Mouse (Mus musculus): ENCODE data around the gene Polr3h. TPM values are rescaled to one million over a fixed set of nuclear protein-coding genes. Genes with fewer than 3 reads are reported as not detected.
"Not testable (repeated sequence)": the region's sequence is repeated elsewhere in the genome, so short reads cannot be mapped to it uniquely, and the experiment has no call there.

Gene Polr3h
- polyA plus RNA-seq, 1 experiment from 2014 or later, result 57.0 TPM

DNA sequence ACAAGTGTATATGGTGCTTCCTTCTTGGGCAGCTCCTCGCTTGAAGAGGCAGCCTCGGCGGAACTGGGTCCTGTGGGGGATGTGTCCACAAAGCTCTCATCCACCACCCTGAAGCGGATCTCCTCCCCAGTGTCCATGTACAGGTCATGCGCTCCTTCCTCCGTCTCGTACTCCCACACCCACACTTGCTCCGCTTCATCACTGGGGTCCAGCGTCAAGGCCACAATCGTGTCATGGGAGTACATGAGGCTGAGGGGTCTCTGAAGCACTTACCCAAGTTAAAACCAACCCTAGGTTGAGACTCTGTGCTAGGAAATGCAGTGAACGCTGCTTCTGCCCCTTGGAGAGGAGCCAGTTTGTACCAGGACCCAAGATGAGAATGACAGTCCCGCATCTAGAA lies 8.8 kb downstream of the Polr3h start:
- H3K36me3 ChIP-seq (replicated peaks; ENCODE audit: insufficient read depth, low read length), result peaks cover 52% of the 10 kb centered on the region

DNA sequence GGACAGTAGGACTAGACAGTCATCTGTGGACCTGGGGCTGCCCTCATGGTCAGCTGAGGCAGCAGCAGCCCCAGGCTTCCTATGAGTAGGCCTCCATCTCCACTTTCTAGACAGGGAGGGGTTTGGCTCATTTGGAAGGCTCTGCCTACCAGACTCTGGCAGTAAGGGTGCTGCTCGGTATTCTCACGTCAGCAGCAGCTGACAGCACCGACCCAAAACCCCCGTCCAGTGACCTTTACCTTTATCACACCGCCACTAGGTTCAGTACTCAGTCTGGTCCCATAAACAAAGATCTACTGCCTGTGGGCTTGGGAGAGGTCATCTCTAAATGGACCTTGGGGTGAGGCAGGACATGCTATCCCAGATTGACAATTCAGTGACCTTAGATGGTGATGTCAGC lies 10.4 kb downstream of the Polr3h start:
- H3K9me3 ChIP-seq (ENCODE audit: low read length), result no peaks in the 10 kb centered on the region
- ATAC-seq (peak; percentile 18; the same call in 1 of the 2 replicates), DNase-seq (no peak)
- no peak overlapping the region for H3K27ac ChIP-seq (ENCODE audit: low read depth)
- H3K36me3 ChIP-seq (replicated peaks; ENCODE audit: insufficient read depth, low read length), result peaks cover 63% of the 10 kb centered on the region
- no peak overlapping the region for H3K4me3 ChIP-seq (ENCODE audit: low read depth, low read length)
- H3K4me2 ChIP-seq (ENCODE audit: low read depth, low read length), result no peak overlapping the region
- no peak overlapping the region for H3K9ac ChIP-seq (replicated peaks)
- peaks cover 5% of the 10 kb centered on the region; the same call in 1 of the 2 replicates for H3K4me1 ChIP-seq (ENCODE audit: insufficient read depth)
- H3K27me3 ChIP-seq (ENCODE audit: insufficient read depth, low read length), result no peaks in the 10 kb centered on the region
- TF ChIP-seq CTCF (IDR thresholded peaks at IDR 0.05; ENCODE audit: low read depth) (no peak), EP300 (IDR thresholded peaks at IDR 0.05; ENCODE audit: low read depth) (no peak)
- WGBS (ENCODE audit: insufficient replicate concordance), result 76% methylated on average over 5 of the region's 5 CpGs

More for the DNA sequence above, 8.8 kb downstream of the Polr3h start:
- no peak overlapping the region for H3K9ac ChIP-seq (replicated peaks)
- H3K4me1 ChIP-seq (ENCODE audit: insufficient read depth), result peaks cover 5% of the 10 kb centered on the region; the same call in 1 of the 2 replicates
- 86% methylated on average over 12 of the region's 12 CpGs for WGBS (ENCODE audit: insufficient replicate concordance)
- ATAC-seq (no peak), DNase-seq (no peak)
- no peaks in the 10 kb centered on the region for H3K9me3 ChIP-seq (ENCODE audit: low read length)
- H3K4me3 ChIP-seq (ENCODE audit: low read depth, low read length), result no peak overlapping the region
- H3K27ac ChIP-seq (ENCODE audit: low read depth), result no peak overlapping the region
- no peaks in the 10 kb centered on the region for H3K27me3 ChIP-seq (ENCODE audit: insufficient read depth, low read length)
- no peak for TF ChIP-seq EP300 (IDR thresholded peaks at IDR 0.05; ENCODE audit: low read depth)
- TF ChIP-seq CTCF (IDR thresholded peaks at IDR 0.05; ENCODE audit: low read depth), result no peak
- no peak overlapping the region for H3K4me2 ChIP-seq (ENCODE audit: low read depth, low read length)

DNA sequence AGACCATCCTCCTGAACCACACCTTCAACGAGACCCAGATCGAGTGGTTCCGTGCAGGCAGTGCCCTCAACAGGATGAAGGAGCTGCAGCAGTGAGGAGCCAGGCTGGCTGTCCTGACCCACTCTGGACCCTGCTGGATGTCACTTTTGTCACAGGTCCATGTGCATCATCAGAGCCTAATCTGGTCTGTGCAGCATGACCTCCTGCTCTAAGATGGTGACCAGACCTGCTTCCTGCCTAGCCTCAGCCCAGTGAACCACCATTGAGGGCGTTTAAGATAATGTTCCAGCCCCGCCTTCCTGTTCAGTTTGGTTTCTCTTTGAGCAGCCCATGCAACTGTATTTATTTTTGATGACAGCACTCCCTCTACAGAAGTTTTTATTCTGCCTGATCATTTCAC lies 11.4 kb downstream of the Polr3h start:
- H3K9ac ChIP-seq (replicated peaks), result no peak overlapping the region
- peaks cover 71% of the 10 kb centered on the region for H3K36me3 ChIP-seq (replicated peaks; ENCODE audit: insufficient read depth, low read length)
- DNase-seq, result no peak
- H3K4me1 ChIP-seq (ENCODE audit: insufficient read depth), result peaks cover 5% of the 10 kb centered on the region; the same call in 1 of the 2 replicates
- peak; percentile 38 for ATAC-seq
- TF ChIP-seq CTCF (IDR thresholded peaks at IDR 0.05; ENCODE audit: low read depth) (no peak), EP300 (IDR thresholded peaks at IDR 0.05; ENCODE audit: low read depth) (no peak)
- H3K9me3 ChIP-seq (ENCODE audit: low read length), result no peaks in the 10 kb centered on the region
- no peaks in the 10 kb centered on the region for H3K27me3 ChIP-seq (ENCODE audit: insufficient read depth, low read length)
- 60% methylated on average over 5 of the region's 5 CpGs for WGBS (ENCODE audit: insufficient replicate concordance)
- no peak overlapping the region for H3K4me3 ChIP-seq (ENCODE audit: low read depth, low read length)
- no peak overlapping the region for H3K27ac ChIP-seq (ENCODE audit: low read depth)
- no peak overlapping the region for H3K4me2 ChIP-seq (ENCODE audit: low read depth, low read length)

DNA sequence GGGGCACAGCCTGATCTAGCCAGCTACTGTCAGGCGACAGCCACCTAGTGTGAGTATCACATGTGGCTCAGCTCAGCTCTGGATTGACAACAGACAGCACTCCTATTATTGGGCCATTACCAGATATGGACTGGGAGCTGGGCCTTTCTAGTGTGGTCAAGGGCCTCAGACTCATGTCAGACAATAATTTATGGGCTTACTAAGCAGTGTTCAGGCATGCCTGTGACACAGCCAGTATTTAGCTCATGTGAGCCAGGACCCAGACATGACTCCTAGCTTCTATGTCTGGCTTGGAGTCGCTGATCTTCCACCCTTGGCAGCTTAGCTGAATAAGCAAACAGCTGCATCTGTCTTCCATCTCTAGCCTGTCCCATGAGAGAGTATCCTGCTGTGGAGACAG lies 13.5 kb downstream of the Polr3h start:
- H3K9ac ChIP-seq (replicated peaks), result no peak overlapping the region
- no peak for TF ChIP-seq CTCF (IDR thresholded peaks at IDR 0.05; ENCODE audit: low read depth)
- TF ChIP-seq EP300 (IDR thresholded peaks at IDR 0.05; ENCODE audit: low read depth), result no peak
- H3K4me3 ChIP-seq (ENCODE audit: low read depth, low read length), result no peak overlapping the region
- DNase-seq (no peak), ATAC-seq (no peak)
- peaks cover 5% of the 10 kb centered on the region; the same call in 1 of the 2 replicates for H3K4me1 ChIP-seq (ENCODE audit: insufficient read depth)
- WGBS (ENCODE audit: insufficient replicate concordance), result 76% methylated on average over 2 of the region's 2 CpGs
- H3K4me2 ChIP-seq (ENCODE audit: low read depth, low read length), result no peak overlapping the region
- H3K27ac ChIP-seq (ENCODE audit: low read depth), result no peak overlapping the region
- no peaks in the 10 kb centered on the region for H3K27me3 ChIP-seq (ENCODE audit: insufficient read depth, low read length)
- H3K36me3 ChIP-seq (replicated peaks; ENCODE audit: insufficient read depth, low read length), result peaks cover 79% of the 10 kb centered on the region
- H3K9me3 ChIP-seq (ENCODE audit: low read length), result no peaks in the 10 kb centered on the region

DNA sequence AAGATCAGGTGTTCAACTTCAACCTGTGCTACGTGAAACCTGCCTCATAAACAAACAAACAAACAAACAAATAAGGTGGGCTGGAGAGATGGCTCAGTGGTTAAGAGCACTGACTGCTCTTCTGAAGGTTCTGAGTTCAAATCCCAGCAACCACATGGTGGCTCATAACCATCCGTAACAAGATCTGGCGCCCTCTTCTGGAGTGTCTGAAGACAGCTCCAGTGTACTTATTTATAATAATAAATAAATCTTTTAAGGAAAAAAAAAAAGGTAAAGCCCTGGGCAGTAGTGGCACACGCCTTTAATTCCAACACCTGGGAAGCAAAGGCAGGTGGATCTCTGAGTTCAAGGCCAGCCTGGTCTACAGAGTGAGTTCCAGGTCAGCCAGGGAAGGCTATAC lies 17.3 kb downstream of the Polr3h start:
- H3K9ac ChIP-seq (replicated peaks); DNase-seq: not testable (repeated sequence)

DNA sequence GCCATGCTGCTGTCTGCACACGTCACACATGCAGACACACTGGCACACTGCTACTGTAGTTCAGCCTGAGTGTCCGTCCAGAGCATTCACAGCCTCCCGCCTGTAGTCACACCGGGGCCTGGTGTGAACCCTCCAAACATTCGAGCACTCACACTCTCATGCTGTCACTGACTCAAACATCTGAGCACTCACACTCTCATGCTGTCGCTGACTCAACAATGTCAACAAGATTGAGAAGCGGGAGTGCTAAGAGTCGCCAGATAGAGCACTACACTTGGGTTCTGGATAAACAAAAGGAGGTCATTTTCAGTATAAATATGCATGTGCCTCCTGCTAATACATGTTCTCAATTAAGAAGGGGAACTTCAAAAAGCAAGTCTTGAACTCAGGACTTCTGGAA lies 18.1 kb downstream of the Polr3h start:
- Histone ChIP-seq H3K9ac (replicated peaks) (no peak overlapping the region), H3K27ac (ENCODE audit: low read depth) (no peak overlapping the region), H3K4me1 (ENCODE audit: insufficient read depth) (no peaks in the 10 kb centered on the region), H3K4me3 (ENCODE audit: low read depth, low read length) (no peak overlapping the region), H3K36me3 (replicated peaks; ENCODE audit: insufficient read depth, low read length) (peaks cover 73% of the 10 kb centered on the region), H3K27me3 (ENCODE audit: insufficient read depth, low read length) (no peaks in the 10 kb centered on the region), H3K9me3 (ENCODE audit: low read length) (no peaks in the 10 kb centered on the region), H3K4me2 (ENCODE audit: low read depth, low read length) (no peak overlapping the region)
- 85% methylated on average over 8 of the region's 8 CpGs for WGBS (ENCODE audit: insufficient replicate concordance)
- DNase-seq, result no peak
- TF ChIP-seq CTCF (IDR thresholded peaks at IDR 0.05; ENCODE audit: low read depth), result no peak
- no peak for TF ChIP-seq EP300 (IDR thresholded peaks at IDR 0.05; ENCODE audit: low read depth)
- ATAC-seq, result no peak

More for the DNA sequence above, 17.3 kb downstream of the Polr3h start:
- peaks cover 73% of the 10 kb centered on the region for H3K36me3 ChIP-seq (replicated peaks; ENCODE audit: insufficient read depth, low read length)
- not testable (repeated sequence) for H3K9me3 ChIP-seq (ENCODE audit: low read length); H3K27ac ChIP-seq (ENCODE audit: low read depth); H3K4me2 ChIP-seq (ENCODE audit: low read depth, low read length); ATAC-seq; H3K4me3 ChIP-seq (ENCODE audit: low read depth, low read length); H3K4me1 ChIP-seq (ENCODE audit: insufficient read depth); H3K27me3 ChIP-seq (ENCODE audit: insufficient read depth, low read length)
- WGBS (ENCODE audit: insufficient replicate concordance), result 78% methylated on average over 4 of the region's 4 CpGs
- TF ChIP-seq CTCF (IDR thresholded peaks at IDR 0.05; ENCODE audit: low read depth), result peak; percentile 32; the same call in 1 of the 2 replicates

DNA sequence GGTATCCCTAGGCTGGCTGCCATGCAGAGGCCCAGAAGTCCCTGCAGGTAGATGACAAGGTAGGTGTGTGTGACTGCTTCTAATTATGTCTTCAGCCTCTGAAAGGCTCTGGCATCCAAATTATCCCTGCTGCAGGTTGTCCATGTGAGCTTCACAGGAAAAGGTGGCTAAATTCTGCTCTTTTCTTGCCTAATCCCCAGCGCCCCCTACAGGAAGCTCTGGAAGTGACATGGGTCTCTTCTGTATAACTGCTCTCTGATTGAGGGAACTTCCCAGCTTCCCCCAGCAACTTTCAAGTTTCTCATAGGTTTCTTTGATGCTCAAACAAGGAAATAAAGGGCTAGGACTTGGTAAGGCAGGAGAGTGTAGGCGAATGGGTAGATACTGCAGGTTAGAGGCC lies 21.1 kb downstream of the Polr3h start:
- no peak overlapping the region for H3K9ac ChIP-seq (replicated peaks)
- H3K4me1 ChIP-seq (ENCODE audit: insufficient read depth), result no peaks in the 10 kb centered on the region
- WGBS (ENCODE audit: insufficient replicate concordance), result 34% methylated on average over 2 of the region's 2 CpGs
- H3K27me3 ChIP-seq (ENCODE audit: insufficient read depth, low read length), result no peaks in the 10 kb centered on the region
- H3K27ac ChIP-seq (ENCODE audit: low read depth), result no peak overlapping the region
- H3K36me3 ChIP-seq (replicated peaks; ENCODE audit: insufficient read depth, low read length), result peaks cover 72% of the 10 kb centered on the region
- DNase-seq, result peak; percentile 84
- peak; percentile 33; the same call in 1 of the 2 replicates for ATAC-seq
- TF ChIP-seq CTCF (IDR thresholded peaks at IDR 0.05; ENCODE audit: low read depth), result peak; percentile 87
- no peak for TF ChIP-seq EP300 (IDR thresholded peaks at IDR 0.05; ENCODE audit: low read depth)
- no peaks in the 10 kb centered on the region for H3K9me3 ChIP-seq (ENCODE audit: low read length)
- no peak overlapping the region for H3K4me3 ChIP-seq (ENCODE audit: low read depth, low read length)
- no peak overlapping the region for H3K4me2 ChIP-seq (ENCODE audit: low read depth, low read length)
